Mouse (Mus musculus) cerebellum, adult 2 months (tissue): Measurements from ENCODE around the gene Slc46a1. TPM values are rescaled to one million over a fixed set of nuclear protein-coding genes. Genes with fewer than 3 reads are reported as not detected.

Experiments used
- DNase-seq, 2 experiments: peaks; one replicate each; pipeline ENCODE4 v3.0.0; 2021
- H3K27ac ChIP-seq: fragments of 200-500 bp; 2 replicates; pipeline ENCODE4 v1.5.1; 2012; ENCODE audit warnings: low read length, control low read depth, inconsistent platforms; ENCODE audit not compliant: insufficient read depth
- H3K27me3 ChIP-seq: fragments of 200-500 bp; 2 replicates; pipeline ENCODE4 v1.6.1; 2012; ENCODE audit warnings: inconsistent platforms, mild to moderate bottlenecking, low read length, moderate library complexity; ENCODE audit not compliant: control insufficient read depth, insufficient read depth
- H3K4me1 ChIP-seq: fragments of 200-500 bp; 2 replicates; pipeline ENCODE4 v1.6.1; 2011; ENCODE audit warnings: low read length; ENCODE audit not compliant: control insufficient read depth, insufficient read depth
- H3K4me3 ChIP-seq: fragments of 200-500 bp; replicated peaks from 2 replicates; pipeline ENCODE3; 2011; ENCODE audit warnings: mild to moderate bottlenecking, low read depth, low read length, control low read depth; ENCODE audit not compliant: insufficient read depth
- CTCF ChIP-seq: fragments of 200-500 bp; IDR thresholded peaks from 2 replicates; pipeline ENCODE4 v1.5.1; 2011; ENCODE audit warnings: low read depth, mild to moderate bottlenecking, control low read depth, low read length, moderate library complexity, borderline replicate concordance; ENCODE audit not compliant: insufficient read depth
- POLR2A ChIP-seq: fragments of 200-500 bp; IDR thresholded peaks from 2 replicates; pipeline ENCODE4 v1.6.1; 2011; ENCODE audit warnings: low read length, control low read depth, borderline replicate concordance; ENCODE audit not compliant: insufficient read depth
- WGBS: fragments of 180-500 bp; shearing (Covaris S2); methylation state at CpG from one replicate; pipeline ENCODE4 v1.1.7; 2018; 5-methylcytosine and 5-hydroxymethylcytosine counted together
- polyA plus RNA-seq: library from polyadenylated mRNA; depleted of rRNA; stranded (reverse); fragments of >200 nt; gene quantifications from 2 replicates; pipeline ENCODE4 v1.2.3, GENCODE M21; 2012; rRNA removed

Gene Slc46a1
- 15.2 and 15.4 TPM in 2 replicates for polyA plus RNA-seq

- H3K27ac ChIP-seq: 0 out of 2 replicates have a peak within 1 kb of the TSS, but pooled peaks have one; percentile 35
- peak; percentile 60 to 64 for DNase-seq
These were observed at the start of gene Slc46a1 for GRCm38 (mm10) chr11:78465568-78466180. Gene Slc46a1 (plus strand): TSS chr11:78465697.

GRCm38 (mm10) chr11:78416854-78417253 is 48.6 kb upstream of the Slc46a1 start:
- Histone ChIP-seq H3K27me3 (no peaks in the 10 kb centered on the region), H3K4me3 (no peak overlapping the region), H3K27ac (no peak overlapping the region), H3K4me1 (peaks cover 20% of the 10 kb centered on the region)
- WGBS: 34% methylated on average over 6 of the region's 6 CpGs
- no peak for TF ChIP-seq CTCF
- no peak for TF ChIP-seq POLR2A
- DNase-seq: no peak

More at GRCm38 (mm10) chr11:78465568-78466180, at the start of gene Slc46a1:
- Histone ChIP-seq H3K27me3 (no peaks in the 10 kb centered on the region), H3K4me1 (0 out of 2 replicates have a peak, but pooled peaks cover 4% of the 10 kb centered on the region), H3K4me3 (peak within 1 kb of the TSS; percentile 70)
- under 1% methylated on average over 41 of the region's 41 CpGs for WGBS
- TF ChIP-seq POLR2A: no peak

GRCm38 (mm10) chr11:78420263-78420889 is 45.1 kb upstream of the Slc46a1 start:
- H3K4me3 ChIP-seq: no peak overlapping the region
- H3K27ac ChIP-seq: no peak overlapping the region
- TF ChIP-seq POLR2A: no peak
- TF ChIP-seq CTCF: no peak
- no peak for DNase-seq
- WGBS: 89% methylated on average over 12 of the region's 12 CpGs
- H3K4me1 ChIP-seq: peaks cover 7% of the 10 kb centered on the region
- H3K27me3 ChIP-seq: no peaks in the 10 kb centered on the region

- DNase-seq: no peak
- no peak overlapping the region for H3K4me3 ChIP-seq
- H3K4me1 ChIP-seq: peaks cover 6% of the 10 kb centered on the region
- TF ChIP-seq CTCF: no peak
- no peak for TF ChIP-seq POLR2A
- 62% methylated on average over 13 of the region's 13 CpGs for WGBS
- H3K27ac ChIP-seq: no peak overlapping the region
- no peaks in the 10 kb centered on the region for H3K27me3 ChIP-seq
These were observed 44.1 kb upstream of the Slc46a1 start for GRCm38 (mm10) chr11:78421201-78422009.

GRCm38 (mm10) chr11:78422055-78422819 is 43.3 kb upstream of the Slc46a1 start, which contains the start of gene Slc13a2:
Gene Slc13a2 (minus strand): TSS chr11:78422217.
- no peak for TF ChIP-seq CTCF
- peaks cover 6% of the 10 kb centered on the region for H3K4me1 ChIP-seq
- no peak within 1 kb of the TSS for H3K4me3 ChIP-seq
- H3K27me3 ChIP-seq: no peaks in the 10 kb centered on the region
- 53% methylated on average over 13 of the region's 13 CpGs for WGBS
- DNase-seq: no peak
- no peak within 1 kb of the TSS for H3K27ac ChIP-seq

GRCm38 (mm10) chr11:78424352-78424751 is 41.1 kb upstream of the Slc46a1 start:
- H3K27ac ChIP-seq: no peak overlapping the region
- H3K27me3 ChIP-seq: no peaks in the 10 kb centered on the region
- peak in 1 of 2 experiments; percentile 30 for DNase-seq
- no peak overlapping the region for H3K4me3 ChIP-seq
- WGBS: 8% methylated on average over 2 of the region's 2 CpGs
- TF ChIP-seq POLR2A (no peak), CTCF (no peak)
- peaks cover 6% of the 10 kb centered on the region for H3K4me1 ChIP-seq

GRCm38 (mm10) chr11:78425572-78425971 is 39.9 kb upstream of the Slc46a1 start:
- DNase-seq: no peak
- WGBS: 93% methylated on average over 1 of the region's 1 CpGs
- Histone ChIP-seq H3K27ac (no peak overlapping the region), H3K4me1 (peaks cover 6% of the 10 kb centered on the region), H3K27me3 (no peaks in the 10 kb centered on the region), H3K4me3 (no peak overlapping the region)
- TF ChIP-seq CTCF: no peak
- no peak for TF ChIP-seq POLR2A
